12 mouse cellular contexts compared by ENCODE assay signal in the genomic region with DNA sequence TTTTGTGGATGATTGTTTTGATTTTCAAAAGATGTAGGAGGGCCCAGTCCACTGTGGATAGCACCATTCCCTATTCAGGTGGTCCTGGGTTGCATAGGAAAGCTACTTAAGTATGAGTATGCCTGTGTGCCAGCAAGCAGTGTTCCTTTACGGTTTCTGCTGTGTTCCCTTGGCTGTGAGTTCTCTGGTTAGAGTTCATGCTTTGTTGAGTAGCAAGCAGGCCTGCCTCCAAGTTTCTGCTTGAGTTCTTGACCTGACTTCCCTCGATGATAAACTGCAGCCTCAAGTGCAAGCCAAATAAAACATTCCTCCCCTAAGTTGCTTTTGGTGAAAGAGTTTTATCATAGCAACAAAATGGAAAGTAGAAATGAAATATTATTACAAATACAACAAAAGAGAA.
DNase-seq lines count a peak whose midpoint lies in the region; ATAC-seq and TF ChIP-seq lines count a peak whose summit lies in the region.
"Had no signal": no experiment of that assay in that cellular context is flagged by ENCODE, and none has a peak within 500 bp of the region (broad histone marks: within the 10 kb centered on the region; RNA-seq: fewer than 3 reads in every experiment).

No protein-coding gene starts in this region.

- peak; percentile 38 for DNase-seq in lung, embryonic 14.5 days
- DNase-seq in lung, adult 2 months = no peak
- peak; percentile 40 to 59 for DNase-seq in heart, adult 9 months (ENCODE audit: low spot score in 2 of 2)
- peak; percentile 41 for DNase-seq in kidney, adult 9 months
- peak; percentile 57 for DNase-seq in lung, postnatal 36 days
- no peak for DNase-seq in right cerebral cortex, adult 18-20 months
- no peak for DNase-seq in right cerebral cortex, postnatal 10 days (ENCODE audit: low spot score in 2 of 2)
- DNase-seq: cerebellum, adult 11 months; liver; thymus, adult 2 months had no signal

- H3K27me3 ChIP-seq in lung, embryonic 14.5 days (ENCODE audit: insufficient read depth, low read length) = no peaks in the 10 kb centered on the region

- no peak overlapping the region for H3K4me2 ChIP-seq in lung, embryonic 14.5 days

- TF ChIP-seq CTCF in lung, embryonic 14.5 days (IDR thresholded peaks at IDR 0.05; ENCODE audit: low read depth) = no peak
- TF ChIP-seq CTCF in lung, adult 2 months (IDR thresholded peaks at IDR 0.05; ENCODE audit: insufficient read depth, low read length) = no peak

- H3K4me3 ChIP-seq in lung, embryonic 14.5 days (ENCODE audit: low read depth, low read length) = no peak overlapping the region
- no peak overlapping the region for H3K4me3 ChIP-seq in lung, adult 2 months (replicated peaks; ENCODE audit: extremely low read depth, low read depth, low read length)
- H3K4me3 ChIP-seq: forebrain, embryonic 10.5 days had no signal

- no peak for ATAC-seq in lung, embryonic 14.5 days (ENCODE audit: insufficient read depth)
- ATAC-seq: inflammation-experienced regulatory T-cells, adult 6 months had no signal

- H3K36me3 ChIP-seq in lung, embryonic 14.5 days (ENCODE audit: insufficient read depth) = no peaks in the 10 kb centered on the region
- H3K36me3 ChIP-seq: forebrain, embryonic 10.5 days had no signal

- no peak overlapping the region for H3K27ac ChIP-seq in lung, embryonic 14.5 days (ENCODE audit: low read depth)
- H3K27ac ChIP-seq: forebrain, embryonic 10.5 days had no signal

- no peak for TF ChIP-seq POLR2A in lung, adult 2 months (IDR thresholded peaks at IDR 0.05; ENCODE audit: borderline replicate concordance, extremely low read depth, low read depth, low read length)

- H3K4me1 ChIP-seq in lung, embryonic 14.5 days (ENCODE audit: insufficient read depth) = no peaks in the 10 kb centered on the region
- no peaks in the 10 kb centered on the region for H3K4me1 ChIP-seq in lung, adult 2 months (ENCODE audit: control insufficient read depth, insufficient read depth, low read length)
- H3K4me1 ChIP-seq: forebrain, embryonic 10.5 days had no signal

- no peak overlapping the region for H3K9ac ChIP-seq in lung, embryonic 14.5 days

- no peaks in the 10 kb centered on the region for H3K9me3 ChIP-seq in lung, embryonic 14.5 days (ENCODE audit: low read depth, low read length)
- H3K9me3 ChIP-seq: forebrain, embryonic 10.5 days had no signal

- WGBS in lung, embryonic 14.5 days = 37% methylated on average over 2 of the region's 2 CpGs
- 39% methylated on average over 2 of the region's 2 CpGs for WGBS in lung, adult 2 months

Comparison
In these comparisons a context has a peak if more than half of its experiments do, and no peak if none do; other contexts are left out.
1. DNase-seq: peak in lung, embryonic 14.5 days (single experiment), heart, adult 9 months (2 of 2), kidney, adult 9 months (single experiment) and lung, postnatal 36 days (single experiment); none in lung, adult 2 months (single experiment), right cerebral cortex, adult 18-20 months (single experiment) and right cerebral cortex, postnatal 10 days (0 of 2).